Mouse (Mus musculus) midbrain, embryonic 12.5 days (tissue): ENCODE measurements around the gene Cul7. TPM values are rescaled to one million over a fixed set of nuclear protein-coding genes. Genes with fewer than 3 reads are reported as not detected.

Experiments used
- ATAC-seq: fragments of 200-750 bp; cut with Nextera tagmentation; 2 replicates; pipeline ENCODE4 v1.8.0; 2017; ENCODE audit warnings: low read depth, moderate TSS enrichment, moderate library complexity; ENCODE audit not compliant: low FRiP score
- H3K27ac ChIP-seq: fragments of 300-500 bp; sonication (generic); replicated peaks from 2 replicates; pipeline ENCODE4 v1.5.1; 2016; ENCODE audit warnings: mild to moderate bottlenecking
- H3K27me3 ChIP-seq: fragments of 300-500 bp; sonication (generic); 2 replicates; pipeline ENCODE4 v1.6.1; 2016; ENCODE audit warnings: mild to moderate bottlenecking
- H3K36me3 ChIP-seq: fragments of 300-500 bp; sonication (generic); 2 replicates; pipeline ENCODE4 v1.6.1; 2016
- H3K4me1 ChIP-seq: fragments of 300-500 bp; sonication (generic); 2 replicates; pipeline ENCODE4 v1.6.1; 2016
- H3K4me2 ChIP-seq: fragments of 300-500 bp; sonication (generic); replicated peaks from 2 replicates; pipeline ENCODE4 v1.6.1; 2016; ENCODE audit warnings: mild to moderate bottlenecking, moderate library complexity
- H3K4me3 ChIP-seq: fragments of 300-500 bp; sonication (generic); 2 replicates; pipeline ENCODE4 v1.5.1; 2016; ENCODE audit warnings: mild to moderate bottlenecking
- H3K9ac ChIP-seq: fragments of 300-500 bp; sonication (generic); replicated peaks from 2 replicates; pipeline ENCODE4 v1.6.1; 2016; ENCODE audit warnings: mild to moderate bottlenecking, moderate library complexity
- H3K9me3 ChIP-seq: fragments of 300-500 bp; sonication (generic); 2 replicates; pipeline ENCODE4 v1.6.1; 2016; ENCODE audit warnings: mild to moderate bottlenecking
- WGBS: fragments of 180-500 bp; shearing (Covaris S2); methylation state at CpG from one replicate; pipeline ENCODE4 v1.1.7; 2016; 5-methylcytosine and 5-hydroxymethylcytosine counted together
- polyA plus RNA-seq: library from polyadenylated mRNA; unstranded; fragments of >200 nt; fragmentation: Nextera tagmentation; extraction: Ambion mirVana; gene quantifications from 2 replicates; pipeline ENCODE4 v1.2.1, GENCODE M21; 2016

Gene Cul7
- polyA plus RNA-seq, 1 experiment from 2014 or later = 49.0 TPM

- H3K4me3 ChIP-seq = no peak overlapping the region
- no peaks in the 10 kb centered on the region for H3K27me3 ChIP-seq
- peak overlapping the region; percentile 34 for H3K4me2 ChIP-seq
- H3K9me3 ChIP-seq = no peaks in the 10 kb centered on the region
- H3K4me1 ChIP-seq = peaks cover 60% of the 10 kb centered on the region
- H3K27ac ChIP-seq = peak overlapping the region; percentile 81
- H3K9ac ChIP-seq = 0 out of 2 replicates have a peak overlapping the region, but pooled peaks have one; percentile 41
- H3K36me3 ChIP-seq = no peaks in the 10 kb centered on the region
- ATAC-seq = no peak
- 11% methylated on average over 6 of the region's 6 CpGs for WGBS
Observed at GRCm38 (mm10) chr17:46618394-46618768, 31.8 kb upstream of the Cul7 start.

DNA sequence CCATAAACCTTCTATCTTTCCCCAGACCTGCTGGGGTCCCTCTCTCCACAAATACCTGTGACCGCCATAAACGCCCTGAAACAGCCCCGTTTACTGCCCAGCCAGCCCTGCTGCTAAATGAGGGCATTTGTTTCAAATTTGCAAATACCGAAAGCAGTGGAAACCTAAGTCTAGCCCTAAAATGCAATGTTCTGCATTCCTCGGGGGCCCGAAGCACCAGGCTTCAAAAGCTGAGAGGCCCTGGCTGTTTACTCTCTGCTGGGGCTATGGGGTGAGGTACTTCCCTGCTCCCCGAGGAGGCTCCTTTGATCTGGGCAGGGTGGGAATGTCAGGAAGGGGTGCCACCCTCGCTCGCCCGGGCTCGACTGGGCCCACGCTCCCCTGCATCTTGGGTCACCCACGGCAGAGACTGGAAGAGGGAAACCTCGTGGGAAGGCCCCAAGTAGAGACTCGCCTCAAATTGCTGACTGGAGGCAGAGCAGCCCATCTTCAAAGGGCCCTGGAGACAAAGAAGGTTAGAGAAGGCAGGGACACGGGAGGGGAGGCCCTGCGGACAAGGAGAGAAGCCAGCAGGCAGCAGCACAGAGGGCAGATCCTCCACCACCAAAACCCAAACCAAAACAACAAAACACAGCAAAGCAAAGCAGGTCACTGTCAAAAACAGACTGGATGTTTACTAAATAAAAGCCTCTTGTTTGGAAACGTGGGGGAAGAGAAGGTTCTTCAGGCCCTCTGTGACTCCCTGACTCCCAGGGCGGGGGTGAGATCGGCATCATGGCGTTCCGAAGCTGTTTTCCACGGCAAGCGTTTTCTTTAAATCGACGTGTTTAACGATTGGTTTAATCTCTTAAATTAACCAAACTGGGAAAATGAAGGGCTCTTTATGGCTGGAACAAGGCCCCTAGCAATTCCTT is 31.1 kb upstream of the Cul7 start:
- WGBS = 3% methylated on average over 27 of the region's 27 CpGs
- Histone ChIP-seq H3K4me2 (peak overlapping the region; percentile 34), H3K4me3 (0 out of 2 replicates have a peak overlapping the region, but pooled peaks have one; percentile 6), H3K27me3 (no peaks in the 10 kb centered on the region), H3K36me3 (no peaks in the 10 kb centered on the region), H3K9ac (peak overlapping the region; percentile 41), H3K9me3 (no peaks in the 10 kb centered on the region), H3K27ac (peak overlapping the region; percentile 81), H3K4me1 (peaks cover 60% of the 10 kb centered on the region)
- ATAC-seq = 0 out of 2 replicates have a peak, but pooled peaks have one; percentile 28

GRCm38 (mm10) chr17:46619683-46620357 is 30.3 kb upstream of the Cul7 start:
- Histone ChIP-seq H3K4me1 (peaks cover 65% of the 10 kb centered on the region), H3K9ac (peak overlapping the region; percentile 41), H3K27me3 (no peaks in the 10 kb centered on the region), H3K27ac (peak overlapping the region; percentile 81), H3K4me2 (peak overlapping the region; percentile 34), H3K4me3 (no peak overlapping the region), H3K9me3 (no peaks in the 10 kb centered on the region), H3K36me3 (no peaks in the 10 kb centered on the region)
- no peak for ATAC-seq
- WGBS = 30% methylated on average over 16 of the region's 16 CpGs

DNA sequence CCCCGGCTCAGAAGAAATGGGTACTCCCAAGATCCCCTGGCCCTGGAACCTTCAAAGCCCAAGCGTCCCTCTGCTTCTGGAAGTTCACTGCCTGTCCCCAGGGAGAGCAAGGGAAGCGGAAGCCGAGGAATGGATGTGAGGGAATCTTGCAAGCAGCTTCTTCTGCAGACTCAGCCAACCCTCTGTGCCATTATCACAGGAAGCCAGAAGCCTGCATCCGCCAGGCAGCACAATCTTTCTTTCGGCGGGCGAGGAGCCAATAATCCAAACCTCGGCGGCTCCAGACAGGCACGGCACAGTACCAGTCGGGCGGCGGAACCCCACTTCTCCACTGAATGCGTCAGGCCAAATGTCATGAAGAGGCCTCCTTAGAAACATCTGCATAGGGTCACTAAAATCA is 28.8 kb upstream of the Cul7 start:
- Histone ChIP-seq H3K9me3 (no peaks in the 10 kb centered on the region), H3K9ac (no peak overlapping the region), H3K4me2 (no peak overlapping the region), H3K4me1 (peaks cover 61% of the 10 kb centered on the region), H3K27me3 (no peaks in the 10 kb centered on the region), H3K36me3 (no peaks in the 10 kb centered on the region), H3K27ac (no peak overlapping the region), H3K4me3 (no peak overlapping the region)
- 78% methylated on average over 15 of the region's 15 CpGs for WGBS
- no peak for ATAC-seq

GRCm38 (mm10) chr17:46622269-46622668 is 27.9 kb upstream of the Cul7 start:
- no peaks in the 10 kb centered on the region for H3K9me3 ChIP-seq
- H3K4me1 ChIP-seq = peaks cover 62% of the 10 kb centered on the region
- H3K36me3 ChIP-seq = no peaks in the 10 kb centered on the region
- no peak overlapping the region for H3K9ac ChIP-seq
- 93% methylated on average over 11 of the region's 11 CpGs for WGBS
- no peak overlapping the region for H3K4me2 ChIP-seq
- H3K4me3 ChIP-seq = no peak overlapping the region
- no peak overlapping the region for H3K27ac ChIP-seq
- H3K27me3 ChIP-seq = no peaks in the 10 kb centered on the region
- no peak for ATAC-seq

- WGBS = 33% methylated on average over 10 of the region's 10 CpGs
- H3K36me3 ChIP-seq = no peaks in the 10 kb centered on the region
- H3K4me1 ChIP-seq = peaks cover 55% of the 10 kb centered on the region
- no peak overlapping the region for H3K4me3 ChIP-seq
- H3K27me3 ChIP-seq = no peaks in the 10 kb centered on the region
- 0 out of 2 replicates have a peak overlapping the region, but pooled peaks have one; percentile 9 for H3K4me2 ChIP-seq
- ATAC-seq = no peak
- H3K9me3 ChIP-seq = no peaks in the 10 kb centered on the region
- H3K9ac ChIP-seq = peak overlapping the region; percentile 28
- H3K27ac ChIP-seq = peak overlapping the region; percentile 42; the same call in 1 of the 2 replicates
Observed at GRCm38 (mm10) chr17:46623819-46624557, 26.1 kb upstream of the Cul7 start.

GRCm38 (mm10) chr17:46624598-46624997 is 25.5 kb upstream of the Cul7 start:
- Histone ChIP-seq H3K9ac (peak overlapping the region; percentile 28), H3K27ac (peak overlapping the region; percentile 42; the same call in 1 of the 2 replicates), H3K36me3 (no peaks in the 10 kb centered on the region), H3K4me1 (peaks cover 50% of the 10 kb centered on the region), H3K4me2 (0 out of 2 replicates have a peak overlapping the region, but pooled peaks have one; percentile 9), H3K9me3 (no peaks in the 10 kb centered on the region), H3K27me3 (no peaks in the 10 kb centered on the region), H3K4me3 (no peak overlapping the region)
- 76% methylated on average over 12 of the region's 12 CpGs for WGBS
- ATAC-seq = no peak

DNA sequence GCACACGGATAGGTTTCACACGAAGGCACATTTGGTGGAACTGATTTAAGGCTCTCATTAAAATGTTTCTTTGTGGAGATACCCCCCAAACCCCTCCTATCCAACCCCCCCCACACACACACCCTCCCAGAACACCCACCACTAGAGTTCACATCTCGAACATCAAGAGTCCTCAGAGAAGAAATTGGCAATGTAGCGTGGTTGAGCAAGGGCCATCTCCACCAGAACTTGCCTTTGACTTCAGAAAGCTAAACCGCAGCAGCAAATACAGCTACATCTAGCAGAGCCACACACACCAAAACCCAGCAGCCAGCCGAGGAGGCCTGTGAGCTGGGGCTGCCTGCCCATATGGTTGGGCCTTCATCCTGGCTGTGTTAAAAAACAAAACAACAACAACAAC is 22.7 kb upstream of the Cul7 start:
- Histone ChIP-seq H3K9me3 (no peaks in the 10 kb centered on the region), H3K27me3 (no peaks in the 10 kb centered on the region), H3K4me1 (peaks cover 54% of the 10 kb centered on the region), H3K4me2 (peak overlapping the region; percentile 83), H3K27ac (no peak overlapping the region), H3K4me3 (peak overlapping the region; percentile 90), H3K36me3 (peaks cover 14% of the 10 kb centered on the region), H3K9ac (peak overlapping the region; percentile 97)
- 74% methylated on average over 6 of the region's 6 CpGs for WGBS
- no peak for ATAC-seq

DNA sequence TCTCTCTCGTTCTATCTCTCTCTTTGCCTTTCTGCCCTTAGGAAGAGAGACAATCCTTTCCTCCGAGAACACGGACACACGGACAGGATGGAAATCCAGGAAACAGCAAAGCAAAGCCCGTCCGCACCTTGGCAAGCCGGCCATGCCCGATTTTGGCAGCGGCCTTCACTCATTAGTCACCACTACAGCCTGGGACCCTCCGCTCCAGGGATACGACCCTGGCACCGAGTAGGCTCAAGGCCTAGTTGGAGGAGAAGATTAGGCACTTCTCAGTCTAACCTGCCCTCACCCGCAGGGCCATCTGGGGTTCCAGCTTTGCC is 21.7 kb upstream of the Cul7 start:
- Histone ChIP-seq H3K9me3 (no peaks in the 10 kb centered on the region), H3K27me3 (no peaks in the 10 kb centered on the region), H3K4me2 (peak overlapping the region; percentile 83), H3K9ac (peak overlapping the region; percentile 97), H3K4me3 (peak overlapping the region; percentile 90), H3K36me3 (peaks cover 24% of the 10 kb centered on the region), H3K4me1 (peaks cover 45% of the 10 kb centered on the region), H3K27ac (peak overlapping the region; percentile 90)
- no peak for ATAC-seq
- WGBS = 0% methylated on average over 13 of the region's 13 CpGs

GRCm38 (mm10) chr17:46628791-46629684 is 21.1 kb upstream of the Cul7 start, which contains the start of gene Ptk7:
Gene Ptk7 (minus strand): TSS chr17:46629504.
- Histone ChIP-seq H3K27ac (peak within 1 kb of the TSS; percentile 90), H3K27me3 (no peaks in the 10 kb centered on the region), H3K9ac (peak within 1 kb of the TSS; percentile 97), H3K4me1 (peaks cover 39% of the 10 kb centered on the region), H3K36me3 (peaks cover 30% of the 10 kb centered on the region), H3K9me3 (no peaks in the 10 kb centered on the region), H3K4me2 (peak within 1 kb of the TSS; percentile 83), H3K4me3 (peak within 1 kb of the TSS; percentile 90)
- ATAC-seq = peak; percentile 75
- under 1% methylated on average over 75 of the region's 90 CpGs for WGBS
